Mouse (Mus musculus) kidney, embryonic 16.5 days (tissue): ENCODE results near the gene Zfp952. TPM values are rescaled to one million over a fixed set of nuclear protein-coding genes. Genes with fewer than 3 reads are reported as not detected.

Experiments
- polyA plus RNA-seq: library from polyadenylated mRNA; unstranded; fragments of >200 nt; fragmentation: Nextera tagmentation; extraction: Ambion mirVana; gene quantifications from 2 replicates; pipeline ENCODE4 v1.2.1, GENCODE M21; 2015

Zfp952 gene
- polyA plus RNA-seq, 1 experiment from 2014 or later, result 12.2 TPM

Other genes with a start within 250 kb of the Zfp952 start
- gene Zfp871, start 204.8 kb upstream of the Zfp952 start, polyA plus RNA-seq, result 34.9 and 43.0 TPM in 2 replicates
- gene Zfp811, start 183.2 kb upstream of the Zfp952 start, polyA plus RNA-seq, result 2.7 and 3.3 TPM in 2 replicates
- 15.6 and 16.3 TPM in 2 replicates for gene Zfp799, start 162.9 kb upstream of the Zfp952 start, polyA plus RNA-seq
- gene Zfp870, start 101.5 kb upstream of the Zfp952 start, polyA plus RNA-seq, result 6.4 and 8.3 TPM in 2 replicates
- not detected in 2 replicates for gene Cyp4f14, start 75.8 kb upstream of the Zfp952 start, polyA plus RNA-seq
- gene Cyp4f13, start 45.7 kb upstream of the Zfp952 start, polyA plus RNA-seq, result 16.3 and 18.3 TPM in 2 replicates
- gene Zfp472, start 27.3 kb upstream of the Zfp952 start, polyA plus RNA-seq, result 11.4 TPM in 2 replicates
- 14.4 and 14.8 TPM in 2 replicates for gene Zfp763, start 40.3 kb downstream of the Zfp952 start, polyA plus RNA-seq
- not detected in 2 replicates for gene 4921501E09Rik, start 74.9 kb downstream of the Zfp952 start, polyA plus RNA-seq
- 8.9 and 9.9 TPM in 2 replicates for gene Zfp563, start 96.2 kb downstream of the Zfp952 start, polyA plus RNA-seq
- gene Morc2b, start 146.6 kb downstream of the Zfp952 start, polyA plus RNA-seq, result not detected in 2 replicates
- gene Olfr55, start 175.3 kb downstream of the Zfp952 start, polyA plus RNA-seq, result not detected in 2 replicates
- not detected in 2 replicates for gene Olfr239, start 198.2 kb downstream of the Zfp952 start, polyA plus RNA-seq
- gene Olfr1564, start 228.6 kb downstream of the Zfp952 start, polyA plus RNA-seq, result not detected in 2 replicates